Mouse (Mus musculus) gastrocnemius, adult 2 months (tissue): ENCODE measurements around the gene Arfgap3. TPM values are rescaled to one million over a fixed set of nuclear protein-coding genes. Genes with fewer than 3 reads are reported as not detected.

Source experiments
- DNase-seq: peaks from one replicate; pipeline ENCODE4 v3.0.0; 2022
- H3K27ac ChIP-seq: fragments of 200-600 bp; 2 replicates; pipeline ENCODE4 v1.8.1; 2022; ENCODE audit warnings: mild to moderate bottlenecking
- H3K4me3 ChIP-seq: fragments of 200-600 bp; 2 replicates; pipeline ENCODE4 v1.8.1; 2022; ENCODE audit warnings: mild to moderate bottlenecking, moderate library complexity
- CTCF ChIP-seq: fragments of 200-600 bp; IDR thresholded peaks from 2 replicates; pipeline ENCODE4 v1.8.1; 2022; ENCODE audit warnings: antibody characterized with exemption, mild to moderate bottlenecking, moderate library complexity
- intact Hi-C: fragments of 180-260 bp; cut with DNase I; formaldehyde crosslinking; loops from one replicate; pipeline ENCODE4 v1.15.1; 2025
- total RNA-seq, 2 experiments: library from RNA; stranded (reverse); gene quantifications; 2 replicates each; pipeline ENCODE4 v1.2.3; 2021

Gene Arfgap3
- total RNA-seq, 2 experiments from 2014 or later = 6.0 to 6.7 TPM

- DNase-seq = no peak
- Histone ChIP-seq H3K4me3 (no peak overlapping the region), H3K27ac (no peak overlapping the region)
- TF ChIP-seq CTCF = peak; percentile 32
- intact Hi-C loops = no loop called here
Measured at GRCm38 (mm10) chr15:83255191-83255782, 94.8 kb downstream of the Arfgap3 start.

- no peak overlapping the region for H3K27ac ChIP-seq
- no peak overlapping the region for H3K4me3 ChIP-seq
- TF ChIP-seq CTCF = no peak
- DNase-seq = no peak
- intact Hi-C loops = loop anchor here (5.0 kb wide), 2 partner anchors 42 to 48 kb away; no protein-coding TSS in a partner anchor
Measured at GRCm38 (mm10) chr15:83254372-83255070, 95.5 kb downstream of the Arfgap3 start.

GRCm38 (mm10) chr15:83252060-83252459 lies 98.0 kb downstream of the Arfgap3 start:
- DNase-seq = peak; percentile 77
- Histone ChIP-seq H3K4me3 (peak overlapping the region; percentile 89), H3K27ac (peak overlapping the region; percentile 88)
- TF ChIP-seq CTCF = no peak
- intact Hi-C loops = loop anchor here (5.0 kb wide), 2 partner anchors 40 to 50 kb away; no protein-coding TSS in a partner anchor

GRCm38 (mm10) chr15:83251176-83252004 lies 98.7 kb downstream of the Arfgap3 start, which contains the start of gene A4galt:
Gene A4galt (minus strand): TSS chr15:83251774.
- Histone ChIP-seq H3K4me3 (peak within 1 kb of the TSS; percentile 89), H3K27ac (peak within 1 kb of the TSS; percentile 88)
- TF ChIP-seq CTCF = no peak
- peak; percentile 78 for DNase-seq
- intact Hi-C loops = loop anchor here (5.0 kb wide), 2 partner anchors 39 to 51 kb away; no protein-coding TSS in a partner anchor

GRCm38 (mm10) chr15:83250651-83251175 lies 99.3 kb downstream of the Arfgap3 start:
- peak overlapping the region; percentile 89 for H3K4me3 ChIP-seq
- intact Hi-C loops = loop anchor here (5.0 kb wide), 2 partner anchors 38 to 52 kb away; no protein-coding TSS in a partner anchor
- no peak for DNase-seq
- H3K27ac ChIP-seq = peak overlapping the region; percentile 88
- TF ChIP-seq CTCF = no peak

Other genes with a start within 250 kb of the Arfgap3 start
- 10 to 100 TPM; 34.3 to 41.3 TPM for gene Rrp7a, start 227.4 kb downstream of the Arfgap3 start, total RNA-seq
- 10 to 100 TPM; 16.0 to 16.3 TPM for gene Poldip3, start 200.9 kb downstream of the Arfgap3 start, total RNA-seq
- 10 to 100 TPM; 39.2 to 43.1 TPM for gene Cyb5r3, start 177.7 kb downstream of the Arfgap3 start, total RNA-seq
- gene A4galt, start 98.5 kb downstream of the Arfgap3 start, total RNA-seq = 1 to 10 TPM; 2.8 to 4.0 TPM
- gene Pacsin2, start 114.4 kb upstream of the Arfgap3 start, total RNA-seq = 10 to 100 TPM; 43.7 to 70.1 TPM
- 1 to 10 TPM; 2.5 to 3.8 TPM for gene Ttll1, start 160.6 kb upstream of the Arfgap3 start, total RNA-seq
- gene Bik, start 176.6 kb upstream of the Arfgap3 start, total RNA-seq = 1 to 10 TPM in 1 of 2 experiments, under 1 TPM in 1; 0.50 to 1.2 TPM
- gene Tspo, start 213.3 kb upstream of the Arfgap3 start, total RNA-seq = 10 to 100 TPM; 22.2 to 22.7 TPM
- 10 to 100 TPM; 18.6 to 23.8 TPM for gene Mcat, start 213.5 kb upstream of the Arfgap3 start, total RNA-seq
- gene Ttll12, start 244.9 kb upstream of the Arfgap3 start, total RNA-seq = 1 to 10 TPM; 3.4 to 4.9 TPM